ENCODE assay signal across 9 mouse cellular contexts in genomic region chr2:30933917-30934450, GRCm38 (mm10). TPM values are rescaled to one million over a fixed set of nuclear protein-coding genes. Genes with fewer than 3 reads are reported as not detected.
A peak's percentile ranks its signal among the peaks of the same experiment; 100 is the strongest.
DNase-seq lines count a peak whose midpoint lies in the region; ATAC-seq and TF ChIP-seq lines count a peak whose summit lies in the region.
"Had no signal": no experiment of that assay in that cellular context is flagged by ENCODE, and none has a peak within 500 bp of the region (broad histone marks: within the 10 kb centered on the region; RNA-seq: fewer than 3 reads in every experiment).

No protein-coding gene starts in this region.

- no peak for ATAC-seq in kidney, embryonic 15.5 days (replicated peaks; ENCODE audit: low FRiP score)
- ATAC-seq in monocyte, adult 5-6 weeks (replicated peaks; ENCODE audit: insufficient number of reproducible peaks, low FRiP score, low TSS enrichment, poor library complexity, severe bottlenecking) = peak; percentile 69

- no peaks in the 10 kb centered on the region for H3K36me3 ChIP-seq in kidney, adult 2 months (ENCODE audit: control insufficient read depth, insufficient read depth, low read length)
- H3K36me3 ChIP-seq in kidney, embryonic 15.5 days = no peaks in the 10 kb centered on the region
- H3K36me3 ChIP-seq in testis, adult 2 months (ENCODE audit: control insufficient read depth, insufficient read depth, low read length) = no peaks in the 10 kb centered on the region
- H3K36me3 ChIP-seq: embryonic facial prominence, embryonic 12.5 days had no signal

- H3K9me3 ChIP-seq in kidney, embryonic 15.5 days (replicated peaks) = no peaks in the 10 kb centered on the region
- H3K9me3 ChIP-seq: embryonic facial prominence, embryonic 12.5 days had no signal

- no peaks in the 10 kb centered on the region for H3K27me3 ChIP-seq in kidney, adult 2 months (replicated peaks; ENCODE audit: control insufficient read depth, insufficient read depth, low read length)
- H3K27me3 ChIP-seq in kidney, embryonic 15.5 days = peaks cover 4% of the 10 kb centered on the region; the same call in 1 of the 2 replicates
- no peaks in the 10 kb centered on the region for H3K27me3 ChIP-seq in testis, adult 2 months (ENCODE audit: control insufficient read depth, insufficient read depth, low read length)
- H3K27me3 ChIP-seq: embryonic facial prominence, embryonic 12.5 days had no signal

- TF ChIP-seq CTCF in kidney, adult 2 months (conservative IDR thresholded peaks at IDR 0.05; ENCODE audit: insufficient read depth, insufficient read length, low read depth, low read length) = peak; percentile 89
- TF ChIP-seq CTCF in testis, adult 2 months (IDR thresholded peaks at IDR 0.05; ENCODE audit: control insufficient read depth, insufficient read depth, insufficient replicate concordance, low read depth, low read length) = peak; percentile 84; the same call in 1 of the 2 replicates

- H3K4me2 ChIP-seq in kidney, embryonic 15.5 days = no peak overlapping the region
- H3K4me2 ChIP-seq: embryonic facial prominence, embryonic 12.5 days had no signal

- WGBS in kidney, adult 2 months = 21% methylated on average over 7 of the region's 7 CpGs
- 24% methylated on average over 7 of the region's 7 CpGs for WGBS in kidney, embryonic 15.5 days

- no peak overlapping the region for H3K9ac ChIP-seq in kidney, embryonic 15.5 days
- H3K9ac ChIP-seq: embryonic facial prominence, embryonic 12.5 days had no signal

- peaks cover 8% of the 10 kb centered on the region; the same call in 1 of the 2 replicates for H3K4me1 ChIP-seq in kidney, adult 2 months (ENCODE audit: control insufficient read depth, insufficient read depth, low read length)
- peaks cover 11% of the 10 kb centered on the region for H3K4me1 ChIP-seq in kidney, embryonic 15.5 days
- H3K4me1 ChIP-seq in testis, adult 2 months (ENCODE audit: control insufficient read depth, insufficient read depth, low read length) = peaks cover 6% of the 10 kb centered on the region

- DNase-seq in kidney, adult 2 months = peak; percentile 80
- DNase-seq in adrenal gland, adult 18-20 months (ENCODE audit: low spot score in 2 of 2) = peak; percentile 73 to 75
- peak; percentile 82 for DNase-seq in embryo, embryonic 9.5 days (ENCODE audit: extremely low spot score)
- peak; percentile 82 to 90 for DNase-seq in heart, postnatal 10 days
- DNase-seq in layer of hippocampus, postnatal 36 days = peak; percentile 64 to 73

- no peak overlapping the region for H3K4me3 ChIP-seq in kidney, adult 2 months (ENCODE audit: insufficient read depth, low read depth, low read length)
- no peak overlapping the region for H3K4me3 ChIP-seq in kidney, embryonic 15.5 days (replicated peaks)
- H3K4me3 ChIP-seq in testis, adult 2 months (ENCODE audit: control insufficient read depth, low read depth, low read length) = no peak overlapping the region
- H3K4me3 ChIP-seq: embryonic facial prominence, embryonic 12.5 days had no signal

- no peak for TF ChIP-seq POLR2A in kidney, adult 2 months (IDR thresholded peaks at IDR 0.05; ENCODE audit: low read depth, low read length)
- TF ChIP-seq POLR2A in testis, adult 2 months (IDR thresholded peaks at IDR 0.05; ENCODE audit: control insufficient read depth, low read depth, low read length) = no peak

- no peak overlapping the region for H3K27ac ChIP-seq in kidney, adult 2 months (ENCODE audit: insufficient read depth, low read depth, low read length)
- H3K27ac ChIP-seq in kidney, embryonic 15.5 days = no peak overlapping the region
- no peak overlapping the region for H3K27ac ChIP-seq in testis, adult 2 months (ENCODE audit: control insufficient read depth, insufficient read depth, low read depth, low read length)
- H3K27ac ChIP-seq: embryonic facial prominence, embryonic 12.5 days had no signal

- intact Hi-C loops in heart, postnatal 10 days (cut with DNase I) = loop anchor here (1.0 to 2.0 kb wide), 4 partner anchors 43 to 499 kb away; no protein-coding TSS in a partner anchor

RNA-seq across cellular contexts. Expression of gene Ptges, which starts 4.3 kb away (rescaled TPM):
- 36.3 and 45.2 TPM in 2 replicates for polyA plus RNA-seq in kidney, adult 2 months (2012; rRNA removed)
- 13.3 and 13.5 TPM in 2 replicates for polyA plus RNA-seq in kidney, embryonic 15.5 days (2015; fragmentation: Nextera tagmentation; extraction: Ambion mirVana)
- total RNA-seq in adrenal gland, adult 18-20 months (2021) = 10 to 100 TPM; 23.9 to 63.5 TPM
- total RNA-seq in heart, postnatal 10 days (2021) = 1 to 10 TPM; 1.1 to 2.3 TPM
- total RNA-seq in layer of hippocampus, postnatal 36 days (2021) = 1 to 10 TPM; 2.1 to 2.9 TPM
- 0.10 to 4.4 TPM (median 0.11 TPM) in 3 replicates for total RNA-seq in monocyte, adult 5-6 weeks (2017)
- 3.9 and 15.6 TPM in 2 replicates for polyA plus RNA-seq in testis, adult 2 months (2012; rRNA removed)

RNA-seq across cellular contexts. Expression of gene Tor1b, which starts 18.8 kb away (rescaled TPM):
- 22.4 and 22.7 TPM in 2 replicates for polyA plus RNA-seq in kidney, adult 2 months (2012; rRNA removed)
- 35.3 and 37.5 TPM in 2 replicates for polyA plus RNA-seq in kidney, embryonic 15.5 days (2015; fragmentation: Nextera tagmentation; extraction: Ambion mirVana)
- total RNA-seq in adrenal gland, adult 18-20 months (2021) = 10 to 100 TPM; 44.9 to 56.5 TPM
- 10 to 100 TPM; 29.3 to 34.0 TPM for total RNA-seq in heart, postnatal 10 days (2021)
- 10 to 100 TPM; 40.3 to 40.7 TPM for total RNA-seq in layer of hippocampus, postnatal 36 days (2021)
- total RNA-seq in monocyte, adult 5-6 weeks (2017) = 36.4 to 42.7 TPM (median 42.4 TPM) in 3 replicates
- polyA plus RNA-seq in testis, adult 2 months (2012; rRNA removed) = 12.9 and 14.0 TPM in 2 replicates

RNA-seq across cellular contexts. Expression of gene Tor1a, which starts 33.7 kb away (rescaled TPM):
- polyA plus RNA-seq in kidney, adult 2 months (2012; rRNA removed) = 40.8 and 45.0 TPM in 2 replicates
- 78.9 and 79.7 TPM in 2 replicates for polyA plus RNA-seq in kidney, embryonic 15.5 days (2015; fragmentation: Nextera tagmentation; extraction: Ambion mirVana)
- total RNA-seq in adrenal gland, adult 18-20 months (2021) = 10 to 100 TPM; 31.4 to 32.0 TPM
- total RNA-seq in heart, postnatal 10 days (2021) = 10 to 100 TPM; 18.9 to 20.7 TPM
- total RNA-seq in layer of hippocampus, postnatal 36 days (2021) = 10 to 100 TPM; 48.2 to 52.6 TPM
- 78.8 to 178 TPM (median 108 TPM) in 3 replicates for total RNA-seq in monocyte, adult 5-6 weeks (2017)
- polyA plus RNA-seq in testis, adult 2 months (2012; rRNA removed) = 10.5 and 11.1 TPM in 2 replicates

RNA-seq across cellular contexts. Expression of gene BC005624, which starts 48.0 kb away (rescaled TPM):
- polyA plus RNA-seq in kidney, adult 2 months (2012; rRNA removed) = 21.6 and 27.3 TPM in 2 replicates
- 55.2 and 60.5 TPM in 2 replicates for polyA plus RNA-seq in kidney, embryonic 15.5 days (2015; fragmentation: Nextera tagmentation; extraction: Ambion mirVana)
- 10 to 100 TPM; 41.5 to 49.6 TPM for total RNA-seq in adrenal gland, adult 18-20 months (2021)
- 10 to 100 TPM; 19.2 to 19.9 TPM for total RNA-seq in heart, postnatal 10 days (2021)
- 10 to 100 TPM; 63.9 to 64.3 TPM for total RNA-seq in layer of hippocampus, postnatal 36 days (2021)
- 95.8 to 155 TPM (median 141 TPM) in 3 replicates for total RNA-seq in monocyte, adult 5-6 weeks (2017)
- 19.9 and 23.7 TPM in 2 replicates for polyA plus RNA-seq in testis, adult 2 months (2012; rRNA removed)

RNA-seq across cellular contexts. Expression of gene Usp20, which starts 48.1 kb away (rescaled TPM):
- polyA plus RNA-seq in kidney, adult 2 months (2012; rRNA removed) = 40.0 and 43.9 TPM in 2 replicates
- polyA plus RNA-seq in kidney, embryonic 15.5 days (2015; fragmentation: Nextera tagmentation; extraction: Ambion mirVana) = 19.1 and 22.7 TPM in 2 replicates
- total RNA-seq in adrenal gland, adult 18-20 months (2021) = 10 to 100 TPM; 23.7 to 29.7 TPM
- total RNA-seq in heart, postnatal 10 days (2021) = 10 to 100 TPM; 58.5 to 61.1 TPM
- 10 to 100 TPM; 79.3 to 80.4 TPM for total RNA-seq in layer of hippocampus, postnatal 36 days (2021)
- 2.2 to 10.4 TPM (median 3.5 TPM) in 3 replicates for total RNA-seq in monocyte, adult 5-6 weeks (2017)
- polyA plus RNA-seq in testis, adult 2 months (2012; rRNA removed) = 68.1 and 76.9 TPM in 2 replicates
